Mouse (Mus musculus) liver (tissue): ENCODE results near the gene Tigit.

Experiments used
- DNase-seq: peaks from one replicate; pipeline ENCODE4 v3.0.0-alpha.2; 2020; ENCODE audit warnings: mixed read lengths

The Tigit gene

DNA sequence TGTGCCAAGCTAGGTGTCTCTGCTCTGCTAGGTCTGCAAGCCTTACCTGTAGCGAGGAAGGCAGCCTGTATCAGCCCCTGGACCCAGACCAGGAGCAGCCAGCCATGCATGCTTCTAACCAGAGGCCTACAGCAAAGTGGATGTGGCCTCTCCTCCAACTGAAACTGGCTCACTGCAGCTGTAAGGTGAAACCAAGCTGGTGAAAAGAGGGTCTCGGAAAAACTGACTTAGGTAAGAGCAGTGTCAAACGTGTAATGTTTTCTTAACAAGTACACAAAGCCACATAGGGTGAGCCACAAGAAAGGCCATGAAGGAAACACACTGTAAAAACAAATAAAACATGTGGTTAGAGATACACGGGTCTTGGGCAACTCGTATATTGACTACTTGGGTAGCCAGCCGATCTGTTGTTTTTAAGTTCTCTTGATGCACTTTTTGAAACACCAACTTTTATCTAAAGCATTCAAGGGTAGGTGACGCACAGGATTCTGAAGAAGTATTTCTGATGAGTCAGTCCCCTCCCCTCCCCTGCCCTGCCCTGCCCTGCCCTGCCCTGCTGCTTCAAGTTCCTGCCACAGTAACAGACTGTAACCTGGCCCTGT lies at the start of gene Tigit:
Gene Tigit (minus strand): TSS at position 169 of the 602 bp plus-strand sequence.
- DNase-seq = no peak

DNA sequence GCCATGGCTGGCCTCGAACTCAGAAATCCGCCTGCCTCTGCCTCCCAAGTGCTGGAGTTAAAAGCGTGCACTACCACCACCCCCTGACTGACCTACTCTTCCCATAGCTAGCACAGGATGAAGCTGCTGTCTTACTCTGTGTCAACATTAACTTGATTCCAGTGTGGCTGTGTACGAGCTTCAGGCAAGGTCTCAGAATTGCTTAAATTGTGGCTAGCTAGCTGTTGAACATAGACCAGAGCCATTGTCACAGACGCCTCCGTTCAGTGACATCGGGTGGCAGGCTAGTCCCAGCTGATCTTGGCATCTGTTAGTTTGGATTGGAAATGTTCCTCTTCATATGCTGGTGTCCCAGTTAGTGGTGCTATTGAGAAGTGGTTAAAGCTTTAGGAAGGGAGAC lies 47.4 kb upstream of the Tigit start:
- no peak for DNase-seq

DNA sequence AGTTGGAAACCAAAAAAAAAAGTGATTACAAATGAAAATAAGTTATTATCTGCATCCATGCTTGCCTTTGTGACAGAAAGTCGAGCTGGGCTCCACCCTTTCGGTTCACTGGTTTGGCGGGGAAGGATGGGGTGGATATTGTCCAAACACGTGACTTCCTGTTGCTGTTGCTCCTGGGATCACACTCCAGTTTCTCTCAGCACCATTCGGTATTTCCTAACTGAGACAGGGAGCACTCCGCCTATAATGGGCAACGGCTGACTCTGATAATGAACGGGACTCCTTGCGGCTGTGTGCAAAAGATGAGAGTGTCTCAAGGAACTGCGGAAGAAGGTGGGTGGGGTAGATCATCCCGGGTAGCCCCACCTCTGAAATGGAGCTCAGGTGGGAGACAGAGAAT lies 46.7 kb upstream of the Tigit start:
- DNase-seq = no peak

DNA sequence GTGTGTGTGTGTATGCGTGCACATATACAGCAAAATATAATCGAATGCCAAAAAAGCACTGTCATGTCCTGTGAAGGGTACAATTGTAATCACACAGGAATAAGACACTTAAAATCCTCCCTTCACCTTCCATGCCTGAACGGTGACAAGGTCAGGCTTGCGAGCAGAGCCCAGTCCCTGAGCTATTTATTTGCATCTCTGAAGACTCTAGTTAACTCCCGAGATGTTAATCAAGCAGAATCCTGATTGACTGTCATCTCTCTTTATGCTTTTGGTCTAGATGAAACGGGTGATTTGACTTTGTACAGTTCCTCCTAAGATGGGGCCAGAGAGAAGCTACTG lies 46.2 kb upstream of the Tigit start:
- no peak for DNase-seq

DNA sequence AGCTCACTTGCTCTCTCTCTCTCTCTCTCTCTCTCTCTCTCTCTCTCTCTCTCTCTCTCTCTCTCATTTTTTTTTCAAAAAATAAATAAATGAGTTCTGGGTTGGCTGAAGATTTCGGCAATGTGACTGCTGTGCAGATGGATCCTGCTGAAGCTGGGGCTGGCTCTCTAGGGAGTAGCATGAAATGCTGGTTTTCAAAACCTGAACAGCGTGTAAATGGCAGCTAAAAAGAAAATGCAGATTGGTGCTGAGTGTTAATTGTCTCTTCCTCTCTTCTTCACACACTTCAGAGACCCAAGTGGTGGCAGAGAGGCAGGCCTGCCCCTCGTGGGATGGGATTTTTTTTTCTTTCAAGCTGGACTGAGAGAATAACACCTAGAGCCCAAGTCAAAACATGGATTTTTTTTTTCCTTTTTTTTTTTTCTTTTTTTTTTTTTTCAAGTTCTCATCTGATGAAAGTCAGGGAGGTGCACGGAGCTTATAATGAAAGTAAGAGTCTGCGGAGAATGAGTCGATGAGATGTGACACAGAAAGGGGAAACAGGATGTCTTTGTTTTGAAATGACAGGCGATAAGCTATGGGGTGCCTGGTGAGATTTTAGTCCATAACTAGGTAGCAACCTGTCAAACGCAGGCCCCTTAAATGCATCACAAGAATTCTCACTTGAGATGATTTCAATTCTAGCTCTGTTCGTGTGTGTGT lies 45.6 kb upstream of the Tigit start:
- DNase-seq = no peak

DNA sequence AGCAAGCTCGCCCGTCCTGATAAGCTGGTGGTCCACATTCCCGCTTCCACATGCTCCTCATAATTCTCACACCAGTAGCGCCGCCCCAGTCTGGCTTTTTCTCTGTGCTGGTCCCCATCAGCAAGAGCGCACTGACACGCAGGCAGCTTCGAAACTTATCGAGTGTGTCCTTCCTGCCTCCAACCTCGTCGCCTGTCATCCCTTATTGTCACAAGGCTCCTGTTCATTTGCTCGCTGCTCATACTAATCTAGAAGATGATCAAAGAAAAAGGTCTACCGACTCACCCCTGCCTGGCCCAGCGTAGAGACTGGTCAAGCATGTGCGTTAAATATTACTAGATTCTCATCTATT lies 45.1 kb upstream of the Tigit start:
- DNase-seq = no peak

DNA sequence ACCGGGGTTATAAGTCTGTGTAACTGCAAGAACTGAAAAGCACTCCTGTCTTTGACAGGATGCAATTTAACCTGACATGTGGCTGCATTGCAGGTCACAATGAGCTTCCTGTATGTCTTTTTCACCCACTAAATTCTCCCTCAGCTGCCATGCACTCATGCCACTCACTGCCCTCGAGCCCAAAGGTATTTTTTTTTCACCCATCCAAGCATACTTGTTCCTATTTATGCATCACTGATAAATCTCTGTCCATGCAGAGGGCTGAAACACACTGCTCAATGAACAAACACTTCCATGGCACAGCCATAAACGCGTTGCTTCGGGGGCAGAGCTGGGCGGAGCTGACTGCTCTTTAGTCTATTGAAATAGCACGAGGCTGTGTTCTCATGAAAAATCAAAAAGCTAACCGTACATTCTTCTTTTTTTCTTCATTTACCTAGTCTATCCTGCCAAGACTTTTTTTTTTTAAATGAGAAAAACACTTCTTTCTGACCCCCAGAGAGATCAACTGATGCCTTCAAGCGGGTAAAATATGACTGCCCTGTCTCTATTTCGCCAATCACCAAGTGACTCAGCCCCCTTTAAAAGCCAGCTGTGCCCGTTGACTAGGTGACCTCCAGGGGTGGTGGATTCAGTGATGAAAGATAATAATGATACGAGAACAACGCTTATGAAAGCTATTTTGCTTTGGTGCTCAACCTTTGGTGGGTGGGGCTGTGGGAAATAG lies 44.6 kb upstream of the Tigit start:
- DNase-seq = no peak

DNA sequence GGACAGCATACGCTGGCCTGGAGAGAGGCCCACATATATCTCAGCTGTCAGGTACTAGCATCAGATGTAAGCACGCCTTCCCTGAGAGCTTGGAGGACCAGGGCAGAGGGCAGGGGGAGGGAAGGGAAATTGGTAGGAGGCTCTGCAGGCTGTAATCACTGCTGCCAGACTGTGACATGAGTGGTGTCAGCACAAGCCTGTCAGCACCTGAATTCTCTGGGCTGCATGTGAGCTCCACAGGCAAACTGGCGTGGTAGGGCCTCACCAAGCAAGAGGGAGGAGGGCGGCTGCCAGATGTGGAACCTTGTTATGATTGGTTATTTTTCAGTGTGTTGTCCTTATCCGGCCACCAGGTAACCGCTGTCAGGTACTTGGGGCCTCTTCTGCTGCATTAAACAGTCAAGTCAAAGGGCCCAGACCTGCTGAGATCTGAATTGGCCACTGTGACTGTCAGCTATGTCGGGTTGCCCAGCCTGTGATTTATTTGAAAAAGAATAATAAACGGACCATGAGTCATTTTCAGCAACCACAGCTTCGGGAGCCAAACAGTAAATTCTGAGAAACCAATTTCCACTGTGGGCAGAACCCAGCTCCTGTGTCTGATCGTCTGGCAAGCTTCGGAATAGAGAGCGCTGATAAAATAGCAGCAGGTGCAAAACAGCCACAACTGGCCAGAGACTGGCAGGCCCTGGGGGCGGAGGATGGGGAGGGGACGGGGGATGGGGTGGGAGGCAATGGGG lies 38.0 kb upstream of the Tigit start:
- DNase-seq = no peak

DNA sequence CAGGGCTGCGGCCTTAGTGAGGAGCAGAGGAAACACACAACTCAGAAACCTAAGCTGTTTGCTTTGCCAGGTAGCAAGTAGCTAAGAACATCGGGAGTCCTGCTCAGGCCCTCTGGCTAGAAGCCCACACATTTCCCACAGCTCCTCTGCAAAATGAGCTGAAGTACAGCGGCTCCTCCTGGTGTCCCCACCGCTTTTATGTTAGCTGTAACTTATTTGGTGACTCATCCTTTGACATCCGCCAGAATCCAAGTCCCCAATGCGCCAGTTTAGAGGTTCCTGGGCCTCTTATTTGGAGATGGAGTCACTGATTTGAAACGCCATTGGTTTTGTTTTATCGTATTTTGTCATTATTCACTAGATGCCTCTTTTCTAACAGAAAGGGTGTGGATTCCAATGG lies 36.6 kb upstream of the Tigit start:
- DNase-seq = no peak

DNA sequence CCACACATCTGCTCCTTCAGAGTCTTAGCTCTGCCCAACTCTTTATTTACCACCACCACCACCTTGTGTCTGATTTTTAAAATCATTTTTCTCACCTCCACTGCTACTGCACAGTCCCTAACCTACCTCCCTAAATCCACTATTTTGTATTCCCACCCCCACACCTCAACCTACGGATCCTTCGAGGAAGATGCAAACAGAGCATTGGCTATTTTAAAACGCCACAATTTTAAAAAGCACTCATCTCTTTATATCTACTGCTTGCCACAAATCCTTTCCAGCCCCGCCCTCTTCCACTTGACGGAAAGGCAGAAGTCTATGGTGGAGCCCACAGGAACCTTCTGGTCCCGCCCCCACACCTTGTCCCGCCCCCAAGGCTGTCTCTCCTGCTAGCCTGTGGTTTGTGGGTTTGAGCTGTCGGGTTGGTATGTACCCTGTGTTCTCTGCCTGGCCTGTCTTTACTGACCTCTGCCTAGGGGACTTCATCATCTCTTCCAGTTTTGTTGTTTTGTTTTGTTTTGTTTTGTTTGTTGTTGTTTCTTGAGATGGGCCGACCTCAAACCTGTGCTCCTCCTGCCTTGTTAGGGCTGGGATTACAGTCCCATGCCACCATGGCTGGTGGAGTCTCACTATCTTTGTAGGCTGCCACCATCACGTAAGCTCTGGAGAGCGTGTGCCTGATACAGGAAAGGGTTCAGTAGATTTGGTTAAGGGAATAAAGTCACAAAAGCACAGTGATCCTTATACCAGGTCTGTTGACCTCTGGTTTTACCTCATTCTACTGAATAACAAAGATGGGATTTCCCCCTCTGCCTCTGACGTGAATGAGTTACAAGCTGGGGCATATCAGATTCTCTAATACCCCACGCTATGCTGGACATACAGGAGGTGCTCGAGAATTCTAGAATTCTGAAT lies 35.0 kb upstream of the Tigit start:
- peak; percentile 55 for DNase-seq

DNA sequence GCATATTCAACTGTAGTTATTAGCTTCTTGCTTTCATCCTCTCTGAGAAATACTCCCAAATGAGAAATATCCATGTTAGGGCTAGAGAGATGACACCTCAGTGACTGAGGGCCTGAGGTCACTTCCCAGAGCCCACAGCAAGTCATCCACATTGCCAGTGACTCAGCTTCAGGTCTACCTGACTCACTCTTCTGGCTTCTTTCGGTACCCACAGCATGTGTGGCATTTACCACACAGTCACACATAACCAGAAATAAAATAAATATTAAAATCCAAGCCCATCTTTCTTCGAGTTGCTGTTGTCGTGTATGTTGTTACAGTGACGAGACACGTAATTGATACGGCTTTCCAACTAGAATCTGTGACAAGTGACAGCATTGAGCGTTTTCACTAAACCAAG lies 33.8 kb upstream of the Tigit start:
- DNase-seq = no peak

DNA sequence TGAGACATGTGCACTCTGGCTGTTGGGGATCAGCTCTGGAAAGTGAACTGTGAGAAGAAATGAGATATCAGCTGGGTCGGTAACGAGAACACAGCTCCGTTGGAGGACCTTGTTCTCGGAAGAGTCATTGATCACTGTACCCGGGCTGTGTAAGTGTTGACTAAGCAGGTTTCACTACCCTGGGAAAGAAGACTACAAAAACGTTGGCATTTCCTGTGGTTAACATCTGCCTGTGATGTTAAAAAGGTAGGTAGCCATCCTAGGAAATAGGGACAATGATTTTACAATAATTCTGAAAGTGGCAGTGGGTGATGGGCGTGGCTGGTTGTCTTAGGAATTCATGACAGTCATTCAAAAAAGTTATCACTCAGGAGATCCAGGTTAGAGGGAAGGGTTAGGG lies 31.9 kb upstream of the Tigit start:
- no peak for DNase-seq

DNA sequence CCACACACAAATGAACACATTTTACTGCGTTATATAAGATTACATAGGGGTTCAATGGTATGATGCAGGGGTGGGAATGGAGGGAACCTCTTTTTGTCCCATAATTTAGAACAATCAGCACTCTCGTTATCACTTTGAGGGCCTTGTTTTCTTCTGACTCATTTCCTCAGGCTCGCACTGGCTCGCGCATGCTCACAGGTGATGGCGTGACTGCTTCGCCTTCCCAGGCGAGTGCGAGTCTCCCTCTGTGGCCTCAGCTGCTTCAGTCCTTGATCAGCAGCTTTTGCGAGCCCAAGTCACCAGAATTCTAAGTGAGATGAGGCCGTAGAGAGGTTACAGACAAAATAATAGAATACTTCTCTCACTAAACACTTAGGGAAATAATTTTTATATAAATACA lies 30.2 kb upstream of the Tigit start:
- no peak for DNase-seq

DNA sequence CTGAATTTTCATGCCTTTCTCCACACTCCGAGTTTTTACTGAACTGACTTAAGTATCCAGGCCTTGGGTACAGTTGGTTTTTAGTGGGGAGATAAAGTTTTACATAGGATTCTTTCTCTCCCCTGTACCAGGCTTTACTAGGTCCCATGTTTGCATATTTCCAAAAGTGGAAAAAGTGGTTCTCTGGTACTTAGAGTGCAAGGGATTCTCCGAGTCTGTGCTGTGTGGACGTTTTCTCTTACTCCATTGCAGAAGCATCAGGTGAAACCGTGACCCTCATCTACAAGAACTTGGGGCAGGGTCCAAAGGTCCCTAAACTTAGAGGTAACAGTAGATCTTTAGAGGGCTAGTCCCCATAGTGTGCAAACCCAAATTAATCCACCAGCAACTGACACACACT lies 28.7 kb upstream of the Tigit start:
- DNase-seq = no peak

DNA sequence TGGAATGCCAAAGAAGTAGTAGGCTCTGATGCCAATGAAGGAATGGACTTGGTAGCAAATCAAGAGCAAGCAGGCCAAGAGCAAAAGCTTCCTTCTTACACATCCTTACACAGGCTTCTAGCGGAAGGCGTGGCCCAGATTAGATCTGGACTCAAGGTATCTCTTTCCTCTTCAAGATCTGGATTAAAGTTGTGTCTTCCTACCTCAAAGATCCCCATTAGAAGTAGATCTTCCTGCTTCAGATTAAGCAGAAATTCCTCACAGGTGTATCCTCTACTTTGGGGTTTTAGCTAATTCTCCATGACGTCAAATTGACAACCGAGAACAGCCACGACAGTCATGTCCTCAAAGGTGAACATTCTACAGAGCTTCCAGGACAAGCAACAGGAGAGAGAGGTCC lies 27.8 kb upstream of the Tigit start:
- DNase-seq = no peak

DNA sequence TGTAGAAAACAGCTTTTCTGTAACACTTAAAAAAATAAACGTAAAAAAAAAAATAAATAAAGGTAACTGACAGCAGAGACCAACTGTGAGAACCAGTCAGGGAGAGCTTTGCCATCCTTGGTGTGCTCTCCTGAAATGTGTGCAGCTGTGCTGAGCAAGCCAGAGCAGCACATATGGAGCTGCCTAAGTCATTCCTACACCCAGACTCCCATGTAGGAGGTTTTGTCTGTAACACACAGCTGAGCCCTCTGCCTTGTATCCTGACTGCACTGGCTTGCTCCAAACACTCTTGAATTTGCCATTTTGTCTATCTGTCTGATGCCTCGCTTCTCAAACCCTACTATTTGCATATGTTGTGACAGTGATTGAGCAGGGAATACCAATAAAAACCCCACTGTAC lies 27.0 kb upstream of the Tigit start:
- no peak for DNase-seq

DNA sequence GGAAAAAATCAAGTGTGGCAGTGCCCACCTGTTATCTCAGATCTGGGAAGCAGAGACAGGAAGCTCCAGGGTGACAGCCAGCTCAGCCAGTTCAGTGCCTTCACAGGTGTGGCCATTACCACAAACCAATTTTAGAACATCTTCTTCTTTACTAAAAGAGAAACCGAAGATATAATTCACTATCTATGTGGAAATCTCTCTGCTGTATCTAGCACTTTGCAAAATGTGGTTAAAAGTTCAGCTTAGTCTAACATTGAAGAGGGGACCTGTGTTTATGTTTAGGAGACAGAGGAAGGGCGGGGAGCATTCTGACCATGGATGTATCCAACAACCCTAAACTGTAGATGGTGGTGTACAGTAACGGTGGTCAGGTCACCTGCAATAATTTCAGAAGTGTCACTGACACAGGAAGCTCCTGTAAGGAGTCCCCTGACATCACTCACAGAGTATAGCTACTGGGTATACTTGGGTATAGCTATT lies 26.3 kb upstream of the Tigit start:
- DNase-seq = no peak

DNA sequence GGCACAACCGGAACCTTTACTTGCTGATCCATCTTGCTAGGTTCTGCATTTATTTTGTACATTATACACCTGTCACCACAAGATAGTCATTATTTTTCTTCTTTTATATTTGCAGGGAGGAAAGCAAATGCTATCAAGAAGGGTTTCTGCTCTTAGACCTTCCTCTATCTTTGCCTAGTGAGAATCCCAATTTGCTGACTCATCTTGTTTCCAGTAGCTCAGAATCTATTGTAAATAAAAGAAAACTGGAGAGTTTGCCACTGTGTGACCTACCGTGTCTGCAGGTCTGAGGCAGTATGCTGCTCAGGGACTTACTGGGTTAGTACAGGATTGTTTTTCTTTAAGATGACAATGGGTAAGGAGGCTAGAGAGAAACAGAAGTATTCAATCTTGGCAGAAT lies 24.0 kb upstream of the Tigit start:
- DNase-seq = no peak

DNA sequence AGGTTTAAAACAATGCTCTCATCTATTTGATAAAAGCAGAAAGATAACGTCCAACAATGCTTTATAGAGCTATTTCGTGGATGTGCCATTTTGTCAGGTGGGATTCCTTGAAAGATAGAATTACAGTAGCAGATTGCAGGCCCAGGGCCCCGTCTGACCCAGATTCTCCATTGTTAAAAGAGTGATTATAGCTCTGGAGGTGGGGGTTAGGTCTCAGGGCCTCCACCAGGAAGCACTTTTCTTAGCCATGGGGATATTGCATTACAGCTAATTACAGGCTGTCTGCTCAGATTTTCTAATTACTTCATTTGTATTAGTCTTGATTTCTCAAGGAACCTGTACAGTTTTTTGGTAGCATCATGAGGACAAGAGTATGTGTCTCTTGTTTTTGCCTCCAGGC lies 10.5 kb upstream of the Tigit start:
- no peak for DNase-seq

DNA sequence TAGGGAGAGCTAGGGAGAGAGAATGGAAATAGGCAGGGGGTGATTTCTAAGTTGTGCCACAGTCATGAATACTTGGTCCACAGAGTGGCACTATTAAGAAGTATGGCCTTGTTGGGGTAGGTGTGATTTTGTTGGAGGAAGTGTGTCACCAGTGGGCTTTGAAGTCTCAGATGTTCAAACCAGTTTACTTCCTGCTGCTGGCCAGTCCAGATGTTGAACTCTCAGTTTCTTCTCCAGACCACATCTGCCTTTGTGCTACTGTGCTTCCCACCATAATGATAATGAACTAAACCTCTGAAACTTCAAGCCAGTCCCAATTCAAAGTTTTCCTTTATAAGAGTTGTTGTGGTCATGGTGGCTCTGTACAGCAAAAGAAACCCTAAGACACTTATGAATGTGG lies 8.8 kb upstream of the Tigit start:
- DNase-seq = no peak

DNA sequence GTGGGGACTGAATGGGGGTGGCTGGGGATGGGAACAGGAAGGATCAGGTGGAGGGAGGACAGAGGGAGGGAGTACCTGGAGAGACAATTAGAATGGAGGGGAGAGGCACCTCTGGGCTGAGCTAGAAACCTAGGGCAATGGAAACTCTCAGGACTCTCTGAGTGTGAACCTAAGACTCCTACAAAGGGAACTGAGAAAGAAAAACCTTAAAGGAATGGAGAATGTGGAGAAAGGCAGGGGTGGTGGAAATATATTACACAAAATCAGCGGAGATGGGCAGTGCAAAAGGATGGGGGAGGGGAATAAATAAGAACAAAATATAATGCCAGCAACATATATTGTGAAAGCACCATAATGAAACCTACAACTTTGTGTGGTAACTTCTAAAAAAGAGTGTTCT lies 8.0 kb upstream of the Tigit start:
- DNase-seq = no peak

DNA sequence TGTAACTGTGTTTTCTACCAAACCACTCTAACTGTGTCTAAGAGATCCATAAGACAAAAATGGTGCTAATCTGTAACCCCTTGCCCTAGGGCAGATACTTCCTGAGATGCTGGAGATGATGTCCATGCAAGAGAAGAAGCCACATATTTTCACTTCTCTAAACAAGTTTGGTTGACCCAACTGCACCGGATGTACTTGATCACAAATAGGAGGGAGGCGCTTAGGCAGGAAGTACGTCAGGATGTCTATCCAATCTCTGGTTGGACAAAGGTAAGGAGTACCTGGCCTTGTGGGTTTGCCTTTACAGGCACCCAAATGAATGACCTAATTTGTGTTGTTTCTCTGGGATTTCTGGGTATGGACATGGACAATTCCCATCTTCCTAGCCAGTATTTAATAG lies 4.3 kb upstream of the Tigit start:
- DNase-seq = no peak

DNA sequence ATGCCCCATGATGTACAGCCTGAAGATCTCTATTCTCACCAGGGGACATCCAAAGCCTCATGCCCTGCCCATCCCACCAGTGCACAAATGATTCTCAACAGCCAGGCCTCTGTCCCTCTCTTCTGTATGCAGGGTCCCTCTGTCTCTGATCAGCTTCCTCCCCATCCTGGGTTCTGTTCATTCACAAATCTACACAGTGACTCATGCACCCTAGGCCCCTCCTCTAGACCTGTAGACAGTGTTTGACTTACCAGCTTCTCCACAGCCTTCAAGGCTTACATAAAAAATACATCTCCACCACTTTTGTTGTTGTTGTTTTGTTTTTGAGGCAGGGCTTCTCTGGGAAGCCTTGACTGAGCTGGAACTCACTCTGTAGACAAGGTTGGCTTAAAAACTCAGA lies 915 bp upstream of the Tigit start:
- no peak for DNase-seq
